Mouse (Mus musculus): ENCODE measurements at regions not wholly inside any gene's neighbourhood (a gene's known extent, or its start where the extent isn't known, plus 50 kb on each side); places are given as distances from the start of the nearest gene placed in this dataset.
A peak's percentile ranks its signal among the peaks of the same experiment; 100 is the strongest.

GRCm38 (mm10) chr2:61527127-61527526 is 51.3 kb upstream of the Tank start:
- Histone ChIP-seq H3K4me2 (no peak overlapping the region), H3K9ac (no peak overlapping the region), H3K9me3 (replicated peaks) (no peaks in the 10 kb centered on the region), H3K27me3 (no peaks in the 10 kb centered on the region), H3K27ac (no peak overlapping the region), H3K36me3 (no peaks in the 10 kb centered on the region), H3K4me1 (replicated peaks) (no peaks in the 10 kb centered on the region), H3K4me3 (no peak overlapping the region)
- ATAC-seq (replicated peaks; ENCODE audit: insufficient number of reproducible peaks, insufficient read depth, low FRiP score, low read depth), result no peak
- WGBS, result 83% methylated on average over 3 of the region's 3 CpGs

- Histone ChIP-seq H3K4me1 (replicated peaks) (no peaks in the 10 kb centered on the region), H3K9ac (no peak overlapping the region), H3K9me3 (replicated peaks) (no peaks in the 10 kb centered on the region), H3K4me2 (no peak overlapping the region), H3K4me3 (no peak overlapping the region), H3K36me3 (no peaks in the 10 kb centered on the region), H3K27me3 (no peaks in the 10 kb centered on the region), H3K27ac (no peak overlapping the region)
- WGBS, result 71% methylated on average over 6 of the region's 6 CpGs
- ATAC-seq (replicated peaks; ENCODE audit: insufficient number of reproducible peaks, insufficient read depth, low FRiP score, low read depth), result no peak
Measured at GRCm38 (mm10) chr2:61524060-61524734, 54.2 kb upstream of the Tank start.

- Histone ChIP-seq H3K4me3 (no peak overlapping the region), H3K4me1 (replicated peaks) (no peaks in the 10 kb centered on the region), H3K27me3 (no peaks in the 10 kb centered on the region), H3K27ac (no peak overlapping the region), H3K36me3 (no peaks in the 10 kb centered on the region), H3K9me3 (replicated peaks) (no peaks in the 10 kb centered on the region), H3K9ac (no peak overlapping the region), H3K4me2 (no peak overlapping the region)
- 85% methylated on average over 6 of the region's 6 CpGs for whole genome bisulfite sequencing
- no peak for ATAC-seq (replicated peaks; ENCODE audit: insufficient number of reproducible peaks, insufficient read depth, low FRiP score, low read depth)
Measured at GRCm38 (mm10) chr2:61514445-61515123, 63.8 kb upstream of the Tank start.

GRCm38 (mm10) chr2:61513787-61514444 is 64.5 kb upstream of the Tank start:
- no peaks in the 10 kb centered on the region for H3K27me3 ChIP-seq
- H3K9ac ChIP-seq, result no peak overlapping the region
- H3K9me3 ChIP-seq (replicated peaks), result no peaks in the 10 kb centered on the region
- H3K4me3 ChIP-seq, result no peak overlapping the region
- H3K4me2 ChIP-seq, result no peak overlapping the region
- WGBS, result 64% methylated on average over 12 of the region's 12 CpGs
- no peak for ATAC-seq (replicated peaks; ENCODE audit: insufficient number of reproducible peaks, insufficient read depth, low FRiP score, low read depth)
- no peak overlapping the region for H3K27ac ChIP-seq
- no peaks in the 10 kb centered on the region for H3K4me1 ChIP-seq (replicated peaks)
- no peaks in the 10 kb centered on the region for H3K36me3 ChIP-seq

- Histone ChIP-seq H3K9me3 (replicated peaks) (no peaks in the 10 kb centered on the region), H3K36me3 (no peaks in the 10 kb centered on the region), H3K4me3 (no peak overlapping the region), H3K27ac (no peak overlapping the region), H3K4me2 (no peak overlapping the region), H3K27me3 (no peaks in the 10 kb centered on the region), H3K9ac (no peak overlapping the region), H3K4me1 (replicated peaks) (no peaks in the 10 kb centered on the region)
- 82% methylated on average over 4 of the region's 4 CpGs for WGBS
- no peak for ATAC-seq (replicated peaks; ENCODE audit: insufficient number of reproducible peaks, insufficient read depth, low FRiP score, low read depth)
Measured at GRCm38 (mm10) chr2:61503594-61503993, 74.8 kb upstream of the Tank start.

- no peak overlapping the region for H3K27ac ChIP-seq
- no peak overlapping the region for H3K4me3 ChIP-seq
- no peak overlapping the region for H3K4me2 ChIP-seq
- H3K9me3 ChIP-seq (replicated peaks), result no peaks in the 10 kb centered on the region
- no peaks in the 10 kb centered on the region for H3K27me3 ChIP-seq
- ATAC-seq (replicated peaks; ENCODE audit: insufficient number of reproducible peaks, insufficient read depth, low FRiP score, low read depth), result no peak
- 85% methylated on average over 5 of the region's 5 CpGs for WGBS
- no peaks in the 10 kb centered on the region for H3K36me3 ChIP-seq
- no peaks in the 10 kb centered on the region for H3K4me1 ChIP-seq (replicated peaks)
- H3K9ac ChIP-seq, result no peak overlapping the region
Measured at GRCm38 (mm10) chr2:61501922-61502321, 76.5 kb upstream of the Tank start.

- WGBS, result 53% methylated on average over 1 of the region's 1 CpGs
- no peaks in the 10 kb centered on the region for H3K9me3 ChIP-seq (replicated peaks)
- ATAC-seq (replicated peaks; ENCODE audit: insufficient number of reproducible peaks, insufficient read depth, low FRiP score, low read depth), result no peak
- H3K4me3 ChIP-seq, result no peak overlapping the region
- no peak overlapping the region for H3K4me2 ChIP-seq
- H3K27me3 ChIP-seq, result no peaks in the 10 kb centered on the region
- no peak overlapping the region for H3K27ac ChIP-seq
- H3K4me1 ChIP-seq (replicated peaks), result peaks cover under 1% of the 10 kb centered on the region
- no peaks in the 10 kb centered on the region for H3K36me3 ChIP-seq
- H3K9ac ChIP-seq, result no peak overlapping the region
Measured at GRCm38 (mm10) chr2:61499266-61499665, 79.1 kb upstream of the Tank start.

GRCm38 (mm10) chr2:61497930-61498329 is 80.5 kb upstream of the Tank start:
- Histone ChIP-seq H3K4me3 (no peak overlapping the region), H3K27me3 (no peaks in the 10 kb centered on the region), H3K4me2 (no peak overlapping the region), H3K9me3 (replicated peaks) (no peaks in the 10 kb centered on the region), H3K27ac (no peak overlapping the region), H3K9ac (no peak overlapping the region), H3K4me1 (replicated peaks) (peaks cover 5% of the 10 kb centered on the region), H3K36me3 (no peaks in the 10 kb centered on the region)
- 52% methylated on average over 5 of the region's 5 CpGs for WGBS
- no peak for ATAC-seq (replicated peaks; ENCODE audit: insufficient number of reproducible peaks, insufficient read depth, low FRiP score, low read depth)

GRCm38 (mm10) chr2:61496968-61497367 is 81.4 kb upstream of the Tank start:
- Histone ChIP-seq H3K36me3 (no peaks in the 10 kb centered on the region), H3K4me1 (replicated peaks) (peaks cover 5% of the 10 kb centered on the region), H3K27ac (no peak overlapping the region), H3K4me3 (no peak overlapping the region), H3K4me2 (no peak overlapping the region), H3K9ac (no peak overlapping the region), H3K27me3 (no peaks in the 10 kb centered on the region), H3K9me3 (replicated peaks) (no peaks in the 10 kb centered on the region)
- 84% methylated on average over 2 of the region's 2 CpGs for WGBS
- no peak for ATAC-seq (replicated peaks; ENCODE audit: insufficient number of reproducible peaks, insufficient read depth, low FRiP score, low read depth)

GRCm38 (mm10) chr2:61493918-61494712 is 84.3 kb upstream of the Tank start:
- Histone ChIP-seq H3K4me1 (replicated peaks) (peaks cover 5% of the 10 kb centered on the region), H3K9ac (no peak overlapping the region), H3K4me3 (peak overlapping the region; percentile 14; the same call in 1 of the 2 replicates), H3K27ac (no peak overlapping the region), H3K9me3 (replicated peaks) (no peaks in the 10 kb centered on the region), H3K36me3 (no peaks in the 10 kb centered on the region), H3K27me3 (no peaks in the 10 kb centered on the region), H3K4me2 (peak overlapping the region; percentile 50)
- 34% methylated on average over 11 of the region's 11 CpGs for WGBS
- no peak for ATAC-seq (replicated peaks; ENCODE audit: insufficient number of reproducible peaks, insufficient read depth, low FRiP score, low read depth)

- WGBS, result 59% methylated on average over 6 of the region's 6 CpGs
Measured at GRCm38 (mm10) chr2:61492043-61492743, 86.2 kb upstream of the Tank start.

More at GRCm38 (mm10) chr2:61492043-61492743, 86.2 kb upstream of the Tank start:
- Histone ChIP-seq H3K4me2 (no peak overlapping the region), H3K4me1 (replicated peaks) (peaks cover 5% of the 10 kb centered on the region), H3K9ac (no peak overlapping the region), H3K4me3 (no peak overlapping the region), H3K27me3 (no peaks in the 10 kb centered on the region), H3K36me3 (no peaks in the 10 kb centered on the region), H3K9me3 (replicated peaks) (no peaks in the 10 kb centered on the region), H3K27ac (no peak overlapping the region)
- ATAC-seq (replicated peaks; ENCODE audit: insufficient number of reproducible peaks, insufficient read depth, low FRiP score, low read depth), result no peak

Data from heart, embryonic 15.5 days (tissue).